ENCODE assay signal across 8 mouse cellular contexts in the genomic region with DNA sequence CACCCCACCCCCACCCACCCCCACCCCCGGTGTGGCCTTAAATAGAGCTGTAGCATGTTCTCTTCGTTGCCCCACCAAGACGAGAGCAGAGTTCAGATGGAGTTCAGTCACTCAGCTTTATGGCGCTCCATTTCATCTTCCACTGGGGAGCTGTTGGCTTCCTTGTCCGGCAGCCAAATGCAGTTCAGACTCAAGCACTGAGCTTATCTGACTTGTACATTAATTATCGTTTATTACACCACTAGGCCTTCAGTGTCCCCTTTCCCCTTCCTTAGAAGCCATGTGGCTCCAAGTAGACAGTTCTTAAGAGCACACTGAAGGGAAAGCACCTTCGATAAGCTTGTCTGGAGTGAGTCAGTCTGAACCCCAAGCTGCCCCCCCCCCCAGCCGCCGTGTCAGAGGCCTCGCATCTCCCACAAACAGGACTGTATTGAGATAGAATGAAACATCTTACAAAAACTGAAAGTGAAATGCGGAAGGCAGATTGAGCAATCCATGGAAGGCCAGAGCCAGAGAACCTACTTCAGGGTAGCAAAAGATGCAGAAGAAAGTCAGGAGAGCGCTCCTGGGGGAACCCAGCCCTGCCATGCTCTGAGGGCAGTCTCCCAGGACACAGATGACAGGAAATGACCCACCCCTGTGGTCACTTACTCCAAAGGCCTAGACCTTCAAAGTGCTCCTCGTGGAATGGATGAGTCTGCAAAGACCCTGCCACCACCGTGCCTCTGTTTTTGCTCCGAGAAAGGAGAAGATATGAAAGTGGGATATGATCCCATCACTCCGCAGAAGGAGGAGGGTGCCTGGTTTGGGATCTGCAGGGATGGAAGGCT. TPM values are rescaled to one million over a fixed set of nuclear protein-coding genes. Genes with fewer than 3 reads are reported as not detected.
DNase-seq lines count a peak whose midpoint lies in the region; ATAC-seq and TF ChIP-seq lines count a peak whose summit lies in the region.

TSS of gene Tnfsf13b (plus strand) at position 312 of the 830 bp plus-strand sequence.

- peak within 1 kb of the TSS; percentile 6; the same call in 1 of the 2 replicates for H3K4me3 ChIP-seq in spleen, adult 2 months (ENCODE audit: extremely low read depth, insufficient read depth, insufficient read length)
- peak within 1 kb of the TSS; percentile 42 for H3K4me3 ChIP-seq in forebrain, embryonic 15.5 days
- H3K4me3 ChIP-seq in intestine, embryonic 15.5 days (replicated peaks): peak within 1 kb of the TSS; percentile 41
- H3K4me3 ChIP-seq in olfactory bulb, adult 2 months (ENCODE audit: insufficient read depth, low read depth, low read length): peak within 1 kb of the TSS; percentile 46

- no peak for TF ChIP-seq CTCF in spleen, adult 2 months (IDR thresholded peaks at IDR 0.05; ENCODE audit: extremely low read depth, insufficient read depth, insufficient read length, insufficient replicate concordance)
- TF ChIP-seq CTCF in olfactory bulb, adult 2 months (IDR thresholded peaks at IDR 0.05; ENCODE audit: insufficient read depth, low read depth, low read length): no peak

- peak within 1 kb of the TSS; percentile 42 for H3K9ac ChIP-seq in forebrain, embryonic 15.5 days (replicated peaks)
- H3K9ac ChIP-seq in intestine, embryonic 15.5 days: peak within 1 kb of the TSS; percentile 28; the same call in 1 of the 2 replicates

- no peak within 1 kb of the TSS for H3K27ac ChIP-seq in spleen, adult 2 months (ENCODE audit: insufficient read depth, low read length)
- H3K27ac ChIP-seq in forebrain, embryonic 15.5 days (replicated peaks): no peak within 1 kb of the TSS
- no peak within 1 kb of the TSS for H3K27ac ChIP-seq in intestine, embryonic 15.5 days
- no peak within 1 kb of the TSS for H3K27ac ChIP-seq in olfactory bulb, adult 2 months (ENCODE audit: insufficient read depth, low read depth, low read length)

- DNase-seq in spleen, adult 2 months (ENCODE audit: low read depth in 1 of 2, low spot score in 2 of 2): no peak
- no peak for DNase-seq in spleen, postnatal 14 days (ENCODE audit: low spot score in 2 of 2)
- peak; percentile 27 to 42 for DNase-seq in lung, adult 18-20 months
- DNase-seq in frontal cortex, postnatal 10 days (ENCODE audit: low spot score in 2 of 2): no peak
- no peak for DNase-seq in cerebellum, adult 11-12 months

- no peaks in the 10 kb centered on the region for H3K9me3 ChIP-seq in forebrain, embryonic 15.5 days
- H3K9me3 ChIP-seq in intestine, embryonic 15.5 days: no peaks in the 10 kb centered on the region

- WGBS in spleen, adult 2 months: 66% methylated on average over 16 of the region's 16 CpGs
- 81% methylated on average over 16 of the region's 16 CpGs for WGBS in forebrain, embryonic 15.5 days
- WGBS in intestine, embryonic 15.5 days: 46% methylated on average over 16 of the region's 16 CpGs
- 79% methylated on average over 16 of the region's 16 CpGs for WGBS in olfactory bulb, adult 2 months

- no peaks in the 10 kb centered on the region for H3K36me3 ChIP-seq in spleen, adult 2 months (ENCODE audit: control insufficient read depth, insufficient read depth, low read length)
- no peaks in the 10 kb centered on the region for H3K36me3 ChIP-seq in forebrain, embryonic 15.5 days
- H3K36me3 ChIP-seq in intestine, embryonic 15.5 days: no peaks in the 10 kb centered on the region

- no peak for ATAC-seq in forebrain, embryonic 15.5 days (replicated peaks)
- peak; percentile 92 for ATAC-seq in intestine, embryonic 15.5 days

- peak within 1 kb of the TSS; percentile 68 for H3K4me2 ChIP-seq in forebrain, embryonic 15.5 days (replicated peaks)
- H3K4me2 ChIP-seq in intestine, embryonic 15.5 days (replicated peaks): peak within 1 kb of the TSS; percentile 80

- H3K27me3 ChIP-seq in spleen, adult 2 months (ENCODE audit: control insufficient read depth, insufficient read depth, low read length): no peaks in the 10 kb centered on the region
- H3K27me3 ChIP-seq in forebrain, embryonic 15.5 days: no peaks in the 10 kb centered on the region
- H3K27me3 ChIP-seq in intestine, embryonic 15.5 days (replicated peaks): no peaks in the 10 kb centered on the region

- TF ChIP-seq POLR2A in spleen, adult 2 months (IDR thresholded peaks at IDR 0.05; ENCODE audit: low read depth, low read length): no peak
- TF ChIP-seq POLR2A in olfactory bulb, adult 2 months (IDR thresholded peaks at IDR 0.05; ENCODE audit: insufficient read depth, low read depth, low read length): no peak

- no peaks in the 10 kb centered on the region for H3K4me1 ChIP-seq in spleen, adult 2 months (ENCODE audit: control insufficient read depth, insufficient read depth, insufficient read length)
- H3K4me1 ChIP-seq in forebrain, embryonic 15.5 days: peaks cover 9% of the 10 kb centered on the region
- H3K4me1 ChIP-seq in intestine, embryonic 15.5 days (replicated peaks): peaks cover 9% of the 10 kb centered on the region
- H3K4me1 ChIP-seq in olfactory bulb, adult 2 months (ENCODE audit: control insufficient read depth, insufficient read depth, low read length): peaks cover 8% of the 10 kb centered on the region

RNA-seq across cellular contexts. Expression of gene Tnfsf13b, which starts in this region (rescaled TPM):
- 6.6 and 11.3 TPM in 2 replicates for polyA plus RNA-seq in spleen, adult 2 months (2012; rRNA removed)
- polyA plus RNA-seq in forebrain, embryonic 15.5 days (2015; fragmentation: Nextera tagmentation; extraction: Ambion mirVana): 0.06 and 0.23 TPM in 2 replicates
- 0.29 and 0.41 TPM in 2 replicates for polyA plus RNA-seq in intestine, embryonic 15.5 days (2015; fragmentation: Nextera tagmentation; extraction: Ambion mirVana)
- not detected in 2 replicates for polyA plus RNA-seq in olfactory bulb, adult 2 months (2012; ENCODE audit: insufficient read depth, insufficient read length, low replicate concordance, missing spikeins)

Comparison
In these comparisons a context has a peak if more than half of its experiments do, and no peak if none do; other contexts are left out.
1. Peak in ATAC-seq, H3K4me3 ChIP-seq, H3K9ac ChIP-seq and H3K4me2 ChIP-seq in intestine, embryonic 15.5 days; RNA of the gene not detected or under 1 TPM.
2. DNase-seq: peak in lung, adult 18-20 months (2 of 2); none in spleen, adult 2 months (0 of 2), spleen, postnatal 14 days (0 of 2), frontal cortex, postnatal 10 days (0 of 2) and cerebellum, adult 11-12 months (single experiment).
3. Peak in every context shown above with its lines, with median percentiles within 50 percentile points of each other: H3K4me3 ChIP-seq.